Mouse (Mus musculus) thymus, adult 2 months (tissue): ENCODE results near the gene Wwc2. TPM values are rescaled to one million over a fixed set of nuclear protein-coding genes. Genes with fewer than 3 reads are reported as not detected.

Experiments used
- DNase-seq: peaks from one replicate; pipeline ENCODE4 v3.0.0; 2021
- H3K27ac ChIP-seq: fragments of 200-500 bp; 2 replicates; pipeline ENCODE4 v1.5.1; 2012; ENCODE audit warnings: low read length, control low read depth; ENCODE audit not compliant: control insufficient read depth, insufficient read depth
- H3K27me3 ChIP-seq: fragments of 200-500 bp; 2 replicates; pipeline ENCODE4 v1.6.1; 2012; ENCODE audit warnings: mild to moderate bottlenecking, low read length, moderate library complexity, mixed read lengths; ENCODE audit not compliant: control insufficient read depth, insufficient read depth
- H3K36me3 ChIP-seq: fragments of 200-500 bp; 2 replicates; pipeline ENCODE4 v1.6.1; 2012; ENCODE audit warnings: mild to moderate bottlenecking, low read length, moderate library complexity; ENCODE audit not compliant: control insufficient read depth, insufficient read depth
- H3K4me1 ChIP-seq: fragments of 200-500 bp; replicated peaks from 2 replicates; pipeline ENCODE4 v1.6.1; 2012; ENCODE audit warnings: low read length; ENCODE audit not compliant: control insufficient read depth, insufficient read depth
- H3K4me3 ChIP-seq: fragments of 200-500 bp; 2 replicates; pipeline ENCODE4 v1.5.1; 2012; ENCODE audit warnings: mild to moderate bottlenecking, low read length, control low read depth, moderate library complexity; ENCODE audit not compliant: control insufficient read depth, insufficient read depth
- CTCF ChIP-seq: fragments of 200-500 bp; IDR thresholded peaks from 2 replicates; pipeline ENCODE4 v1.5.1; 2012; ENCODE audit warnings: mild to moderate bottlenecking, control low read depth, low read length, moderate library complexity, borderline replicate concordance; ENCODE audit not compliant: control insufficient read depth, poor library complexity, insufficient read depth; ENCODE audit errors: extremely low read depth
- POLR2A ChIP-seq: fragments of 200-500 bp; IDR thresholded peaks from 2 replicates; pipeline ENCODE4 v1.6.1; 2012; ENCODE audit warnings: mild to moderate bottlenecking, low read length, control low read depth, moderate library complexity; ENCODE audit not compliant: control insufficient read depth, poor library complexity, insufficient read depth; ENCODE audit errors: extremely low read depth
- WGBS: fragments of 180-500 bp; shearing (Covaris S2); methylation state at CpG from one replicate; pipeline ENCODE4 v1.1.7; 2018; 5-methylcytosine and 5-hydroxymethylcytosine counted together
- polyA plus RNA-seq: library from polyadenylated mRNA; depleted of rRNA; stranded (reverse); fragments of >200 nt; gene quantifications from 2 replicates; pipeline ENCODE4 v1.2.3, GENCODE M21; 2012

Wwc2 gene
- polyA plus RNA-seq, 1 experiment: 2.0 TPM

- no peak overlapping the region for H3K27ac ChIP-seq
- DNase-seq: no peak
- TF ChIP-seq POLR2A (no peak), CTCF (no peak)
- H3K36me3 ChIP-seq: no peaks in the 10 kb centered on the region
- no peaks in the 10 kb centered on the region for H3K27me3 ChIP-seq
- H3K4me3 ChIP-seq: no peak overlapping the region
- 90% methylated on average over 9 of the region's 9 CpGs for WGBS
- H3K4me1 ChIP-seq: no peaks in the 10 kb centered on the region; the same call in 1 of the 2 replicates
Measured at GRCm38 (mm10) chr8:47936386-47936785, 54.3 kb downstream of the Wwc2 start.

DNA sequence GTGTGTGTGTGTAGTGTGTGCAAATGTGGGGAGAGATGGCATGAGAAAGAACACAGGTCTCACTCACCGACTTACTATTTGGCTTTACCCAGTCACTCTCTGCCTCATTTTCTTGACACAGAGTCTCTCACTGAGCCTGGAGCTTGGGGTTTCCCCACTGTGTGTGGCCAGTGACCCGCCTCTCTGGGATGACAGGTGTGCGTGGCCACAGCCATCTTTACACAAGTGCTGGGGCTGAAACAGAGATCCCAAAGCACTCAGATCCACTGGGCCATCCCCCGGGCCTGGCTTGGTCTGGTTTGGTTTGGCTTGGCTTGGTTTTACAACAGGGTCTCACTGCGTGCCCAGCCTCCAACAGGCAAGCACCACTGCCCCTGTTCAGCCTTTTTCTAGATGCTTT, 55.3 kb downstream of the Wwc2 start:
- no peaks in the 10 kb centered on the region for H3K36me3 ChIP-seq
- no peaks in the 10 kb centered on the region; the same call in 1 of the 2 replicates for H3K4me1 ChIP-seq
- 79% methylated on average over 5 of the region's 5 CpGs for WGBS
- H3K27ac ChIP-seq: no peak overlapping the region
- TF ChIP-seq POLR2A (no peak), CTCF (no peak)
- H3K4me3 ChIP-seq: no peak overlapping the region
- H3K27me3 ChIP-seq: no peaks in the 10 kb centered on the region
- no peak for DNase-seq

DNA sequence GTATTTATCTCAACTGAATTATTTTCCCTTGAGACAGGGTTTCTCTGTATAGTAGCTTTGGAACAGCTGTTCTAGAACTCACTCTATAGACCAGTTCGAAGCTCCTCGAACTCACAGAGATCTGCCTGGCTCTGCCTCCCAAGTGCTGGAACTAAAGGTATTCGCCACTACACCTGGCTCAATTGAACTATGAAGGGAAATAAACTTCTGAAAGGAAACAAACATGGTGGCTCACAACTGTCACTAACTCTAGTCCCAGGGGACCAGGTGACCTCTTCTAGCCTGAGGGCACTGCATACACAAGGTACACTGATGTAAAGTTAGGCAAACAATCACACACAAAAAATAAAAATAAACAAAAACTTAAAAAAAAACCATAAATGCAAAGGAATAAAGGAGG, 57.6 kb downstream of the Wwc2 start:
- WGBS: 95% methylated on average over 3 of the region's 3 CpGs
- no peaks in the 10 kb centered on the region for H3K27me3 ChIP-seq
- DNase-seq: no peak
- TF ChIP-seq CTCF (no peak), POLR2A (no peak)
- H3K27ac ChIP-seq: no peak overlapping the region
- no peaks in the 10 kb centered on the region for H3K36me3 ChIP-seq
- H3K4me3 ChIP-seq: no peak overlapping the region
- H3K4me1 ChIP-seq: no peaks in the 10 kb centered on the region; the same call in 1 of the 2 replicates

DNA sequence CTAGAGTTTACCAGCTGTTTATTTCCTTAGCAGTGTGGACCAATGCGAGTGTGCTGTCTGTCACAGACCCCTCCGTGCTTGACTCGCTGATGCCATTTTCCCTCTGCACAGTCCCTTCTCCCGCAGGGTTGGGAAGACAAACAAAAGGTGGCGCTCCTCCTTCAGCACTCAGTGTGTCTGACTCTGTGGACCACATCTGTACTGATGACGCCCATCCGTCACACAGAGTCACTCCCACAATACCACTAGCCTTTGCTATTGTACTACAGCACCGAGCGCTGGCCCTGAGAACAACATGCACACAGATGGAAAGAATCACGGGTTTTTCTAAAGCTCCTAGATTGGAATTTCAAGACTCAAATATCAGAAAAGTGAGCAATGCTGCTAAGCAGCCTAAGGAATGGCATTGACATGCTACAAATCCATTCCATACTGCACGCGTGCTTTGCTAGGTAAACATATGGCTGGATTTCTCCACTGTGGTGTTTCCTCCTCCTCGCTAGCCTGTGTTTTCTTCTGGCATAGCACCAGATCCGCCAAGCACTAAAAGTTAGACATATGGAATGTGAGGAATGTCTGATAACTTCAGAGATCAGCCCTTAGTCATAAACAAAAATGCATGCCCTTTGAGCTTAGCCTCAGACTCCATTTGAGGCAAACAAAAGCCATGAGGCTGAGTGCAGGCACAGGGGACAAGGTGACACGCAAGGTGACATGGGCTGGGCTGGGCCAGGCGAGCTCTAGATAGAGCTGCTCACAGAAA, 58.5 kb downstream of the Wwc2 start:
- Histone ChIP-seq H3K36me3 (no peaks in the 10 kb centered on the region), H3K4me3 (no peak overlapping the region), H3K4me1 (no peaks in the 10 kb centered on the region; the same call in 1 of the 2 replicates), H3K27ac (no peak overlapping the region), H3K27me3 (no peaks in the 10 kb centered on the region)
- WGBS: 95% methylated on average over 16 of the region's 16 CpGs
- TF ChIP-seq POLR2A (no peak), CTCF (no peak)
- DNase-seq: no peak

DNA sequence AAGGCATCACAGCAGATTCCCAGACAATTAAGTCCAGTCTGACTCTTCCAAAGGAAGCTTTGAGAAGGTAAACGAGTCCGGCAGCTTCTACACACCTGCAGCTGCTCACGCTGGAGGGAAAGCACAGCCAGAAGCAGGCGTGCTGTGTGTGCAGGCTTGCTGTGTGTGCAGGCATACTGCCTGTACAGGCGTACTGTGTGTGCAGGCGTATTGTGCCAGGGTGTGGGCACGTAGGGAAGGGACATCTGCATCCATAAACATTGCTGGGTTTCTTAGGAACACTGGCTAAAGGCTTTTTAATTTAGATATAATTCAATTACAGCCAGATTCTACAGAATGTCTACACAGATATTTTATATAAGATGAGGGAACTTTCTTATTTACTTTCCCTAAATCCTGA, 59.4 kb downstream of the Wwc2 start:
- WGBS: 94% methylated on average over 7 of the region's 7 CpGs
- TF ChIP-seq CTCF (no peak), POLR2A (no peak)
- H3K4me3 ChIP-seq: no peak overlapping the region
- no peak for DNase-seq
- H3K4me1 ChIP-seq: no peaks in the 10 kb centered on the region; the same call in 1 of the 2 replicates
- no peaks in the 10 kb centered on the region for H3K36me3 ChIP-seq
- H3K27ac ChIP-seq: no peak overlapping the region
- no peaks in the 10 kb centered on the region for H3K27me3 ChIP-seq

GRCm38 (mm10) chr8:47929615-47930014, 61.1 kb downstream of the Wwc2 start:
- Histone ChIP-seq H3K36me3 (no peaks in the 10 kb centered on the region), H3K27ac (no peak overlapping the region), H3K4me3 (no peak overlapping the region), H3K4me1 (no peaks in the 10 kb centered on the region; the same call in 1 of the 2 replicates), H3K27me3 (no peaks in the 10 kb centered on the region)
- no peak for DNase-seq
- WGBS: 96% methylated on average over 12 of the region's 12 CpGs
- no peak for TF ChIP-seq CTCF
- TF ChIP-seq POLR2A: no peak

GRCm38 (mm10) chr8:47928604-47929185, 62.0 kb downstream of the Wwc2 start:
- H3K27me3 ChIP-seq: no peaks in the 10 kb centered on the region
- 89% methylated on average over 12 of the region's 12 CpGs for WGBS
- H3K4me3 ChIP-seq: no peak overlapping the region
- no peak for DNase-seq
- no peaks in the 10 kb centered on the region for H3K36me3 ChIP-seq
- TF ChIP-seq CTCF: no peak
- no peak for TF ChIP-seq POLR2A
- no peak overlapping the region for H3K27ac ChIP-seq
- no peaks in the 10 kb centered on the region; the same call in 1 of the 2 replicates for H3K4me1 ChIP-seq
